In the genomic region with DNA sequence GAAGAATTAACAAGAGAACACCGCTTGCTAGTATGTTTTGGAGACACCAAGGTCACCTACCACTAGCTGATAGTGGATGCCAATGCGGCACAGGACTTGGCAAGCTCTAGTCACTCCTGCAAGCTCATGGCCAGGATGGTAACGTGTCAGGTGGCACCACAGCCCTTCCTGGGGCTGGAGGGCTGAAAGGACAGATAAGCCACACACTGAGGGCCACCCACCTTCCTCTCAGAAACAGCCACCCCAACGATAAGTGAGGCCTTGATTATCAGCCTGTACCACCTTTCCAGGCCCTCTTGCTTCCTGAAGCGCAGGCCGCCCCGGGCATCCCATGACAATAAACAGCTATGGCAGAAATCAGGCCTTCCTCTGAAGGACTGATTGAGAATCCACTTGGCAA, we compare ENCODE assay signal across 10 mouse cellular contexts. TPM values are rescaled to one million over a fixed set of nuclear protein-coding genes. Genes with fewer than 3 reads are reported as not detected.
A peak's percentile ranks its signal among the peaks of the same experiment; 100 is the strongest.
DNase-seq lines count a peak whose midpoint lies in the region; ATAC-seq lines count a peak whose summit lies in the region.
"Had no signal": no experiment of that assay in that cellular context is flagged by ENCODE, and none has a peak within 500 bp of the region (broad histone marks: within the 10 kb centered on the region; RNA-seq: fewer than 3 reads in every experiment).

No protein-coding gene starts in this region.

- ATAC-seq in kidney, embryonic 15.5 days (replicated peaks; ENCODE audit: low FRiP score): peak; percentile 41; the same call in 1 of the 2 replicates
- no peak for ATAC-seq in kidney, embryonic 16.5 days (ENCODE audit: low FRiP score, low TSS enrichment)
- no peak for ATAC-seq in midbrain, embryonic 11.5 days (ENCODE audit: low FRiP score)

- H3K27ac ChIP-seq in kidney, embryonic 15.5 days: no peak overlapping the region
- H3K27ac ChIP-seq in kidney, embryonic 16.5 days (ENCODE audit: low read length): no peak overlapping the region
- H3K27ac ChIP-seq in midbrain, embryonic 11.5 days (ENCODE audit: low read depth, low read length): no peak overlapping the region
- no peak overlapping the region for H3K27ac ChIP-seq in midbrain, embryonic 10.5 days (replicated peaks)

- no peaks in the 10 kb centered on the region for H3K9me3 ChIP-seq in kidney, embryonic 15.5 days (replicated peaks)
- no peaks in the 10 kb centered on the region for H3K9me3 ChIP-seq in kidney, embryonic 16.5 days (ENCODE audit: low read length)
- H3K9me3 ChIP-seq in midbrain, embryonic 11.5 days (ENCODE audit: control insufficient read depth, low read length): no peaks in the 10 kb centered on the region
- no peaks in the 10 kb centered on the region for H3K9me3 ChIP-seq in midbrain, embryonic 10.5 days (replicated peaks)

- H3K36me3 ChIP-seq in kidney, embryonic 15.5 days: peaks cover 68% of the 10 kb centered on the region
- peaks cover 23% of the 10 kb centered on the region for H3K36me3 ChIP-seq in kidney, embryonic 16.5 days (ENCODE audit: insufficient read depth, low read length)
- H3K36me3 ChIP-seq in midbrain, embryonic 11.5 days (ENCODE audit: control insufficient read depth, insufficient read depth, low read length): peaks cover 7% of the 10 kb centered on the region
- H3K36me3 ChIP-seq in midbrain, embryonic 10.5 days: peaks cover 74% of the 10 kb centered on the region

- peak; percentile 72 to 84 for DNase-seq in heart, adult 18-20 months
- peak; percentile 92 for DNase-seq in liver
- DNase-seq in spleen, postnatal 36 days (ENCODE audit: low spot score in 2 of 2): peak; percentile 71 to 83
- no peak for DNase-seq in layer of hippocampus, adult 11-12 months (ENCODE audit: low spot score)
- DNase-seq in midbrain, embryonic 11.5 days (ENCODE audit: low spot score, missing footprints): no peak
- no peak for DNase-seq in midbrain, embryonic 10.5 days (ENCODE audit: low spot score)
- DNase-seq: kidney, postnatal 4 days; right cerebral cortex, postnatal 4 days had no signal

- H3K27me3 ChIP-seq in kidney, embryonic 15.5 days: no peaks in the 10 kb centered on the region
- H3K27me3 ChIP-seq in kidney, embryonic 16.5 days (ENCODE audit: insufficient read depth, low read length): no peaks in the 10 kb centered on the region
- no peaks in the 10 kb centered on the region for H3K27me3 ChIP-seq in midbrain, embryonic 11.5 days (ENCODE audit: control insufficient read depth, insufficient read depth, low read length)
- H3K27me3 ChIP-seq in midbrain, embryonic 10.5 days (ENCODE audit: low read depth, poor library complexity, severe bottlenecking): no peaks in the 10 kb centered on the region

- H3K4me2 ChIP-seq in kidney, embryonic 15.5 days: no peak overlapping the region
- H3K4me2 ChIP-seq in kidney, embryonic 16.5 days (replicated peaks; ENCODE audit: low read depth, low read length): no peak overlapping the region
- H3K4me2 ChIP-seq in midbrain, embryonic 11.5 days: no peak overlapping the region

- peaks cover 13% of the 10 kb centered on the region for H3K4me1 ChIP-seq in kidney, embryonic 15.5 days
- peaks cover 6% of the 10 kb centered on the region for H3K4me1 ChIP-seq in kidney, embryonic 16.5 days (ENCODE audit: insufficient read depth, low read length)
- peaks cover 7% of the 10 kb centered on the region for H3K4me1 ChIP-seq in midbrain, embryonic 11.5 days (ENCODE audit: control insufficient read depth, insufficient read depth, low read length)
- H3K4me1 ChIP-seq in midbrain, embryonic 10.5 days: peaks cover 26% of the 10 kb centered on the region

- H3K9ac ChIP-seq in kidney, embryonic 15.5 days: no peak overlapping the region
- no peak overlapping the region for H3K9ac ChIP-seq in kidney, embryonic 16.5 days (replicated peaks; ENCODE audit: low read length)
- no peak overlapping the region for H3K9ac ChIP-seq in midbrain, embryonic 11.5 days (ENCODE audit: low read length)

- WGBS in kidney, embryonic 15.5 days: 89% methylated on average over 7 of the region's 7 CpGs
- WGBS in kidney, embryonic 16.5 days: 93% methylated on average over 7 of the region's 7 CpGs
- WGBS in midbrain, embryonic 11.5 days: 90% methylated on average over 7 of the region's 7 CpGs
- WGBS in midbrain, embryonic 10.5 days: 88% methylated on average over 7 of the region's 7 CpGs

- H3K4me3 ChIP-seq in kidney, embryonic 15.5 days (replicated peaks): no peak overlapping the region
- no peak overlapping the region for H3K4me3 ChIP-seq in kidney, embryonic 16.5 days (ENCODE audit: low read length)
- H3K4me3 ChIP-seq in midbrain, embryonic 11.5 days (ENCODE audit: low read depth, low read length): no peak overlapping the region
- H3K4me3 ChIP-seq in midbrain, embryonic 10.5 days: no peak overlapping the region

RNA-seq across cellular contexts. Expression of gene Ankrd9, which starts 4.5 kb away (rescaled TPM):
- 12.1 and 14.0 TPM in 2 replicates for polyA plus RNA-seq in kidney, embryonic 15.5 days (2015; fragmentation: Nextera tagmentation; extraction: Ambion mirVana)
- polyA plus RNA-seq in kidney, embryonic 16.5 days (2015; fragmentation: Nextera tagmentation; extraction: Ambion mirVana): 14.8 and 16.7 TPM in 2 replicates
- 10 to 100 TPM; 59.5 to 68.0 TPM for total RNA-seq in heart, adult 18-20 months (2021)
- polyA plus RNA-seq in midbrain, embryonic 11.5 days (2014; fragmentation: Nextera tagmentation; extraction: Ambion mirVana): 9.9 and 11.8 TPM in 2 replicates
- polyA plus RNA-seq in midbrain, embryonic 10.5 days (2016; fragmentation: Nextera tagmentation; extraction: Ambion mirVana): 16.5 and 19.4 TPM in 2 replicates

Comparison
In these comparisons a context has a peak if more than half of its experiments do, and no peak if none do; other contexts are left out.
1. DNase-seq: peak in heart, adult 18-20 months (2 of 2), liver (single experiment) and spleen, postnatal 36 days (2 of 2); none in layer of hippocampus, adult 11-12 months (single experiment), midbrain, embryonic 11.5 days (single experiment) and midbrain, embryonic 10.5 days (single experiment).